Mouse (Mus musculus): ENCODE results near the gene Wdr83. TPM values are rescaled to one million over a fixed set of nuclear protein-coding genes. Genes with fewer than 3 reads are reported as not detected.

Wdr83 gene
- polyA plus RNA-seq, 1 experiment from 2014 or later, result 53.4 TPM

GRCm38 (mm10) chr8:85080214-85080531 is 933 bp downstream of the Wdr83 start:
- DNase-seq (ENCODE audit: low spot score), result no peak

DNA sequence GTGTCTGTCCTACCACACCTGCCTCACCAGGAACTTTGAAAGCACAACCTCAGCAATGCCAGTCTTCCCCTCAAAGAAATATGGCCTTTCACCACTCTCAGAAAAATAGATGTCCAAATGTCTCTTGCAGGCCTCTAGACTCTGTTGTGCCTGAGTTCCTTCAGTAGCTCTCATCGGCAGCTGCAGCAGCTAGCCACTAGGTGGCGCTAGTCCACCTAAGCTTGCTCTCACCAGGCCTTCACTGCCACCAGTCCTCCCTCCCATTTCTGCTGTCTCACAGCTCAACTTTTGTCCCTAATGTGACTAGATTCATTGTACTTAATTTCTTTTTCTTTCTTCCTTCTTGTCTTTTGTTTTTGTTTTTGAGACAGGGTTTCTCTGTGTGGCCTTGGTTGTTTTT is 4.1 kb downstream of the Wdr83 start:
- peak; percentile 88 for DNase-seq (ENCODE audit: low spot score)

DNA sequence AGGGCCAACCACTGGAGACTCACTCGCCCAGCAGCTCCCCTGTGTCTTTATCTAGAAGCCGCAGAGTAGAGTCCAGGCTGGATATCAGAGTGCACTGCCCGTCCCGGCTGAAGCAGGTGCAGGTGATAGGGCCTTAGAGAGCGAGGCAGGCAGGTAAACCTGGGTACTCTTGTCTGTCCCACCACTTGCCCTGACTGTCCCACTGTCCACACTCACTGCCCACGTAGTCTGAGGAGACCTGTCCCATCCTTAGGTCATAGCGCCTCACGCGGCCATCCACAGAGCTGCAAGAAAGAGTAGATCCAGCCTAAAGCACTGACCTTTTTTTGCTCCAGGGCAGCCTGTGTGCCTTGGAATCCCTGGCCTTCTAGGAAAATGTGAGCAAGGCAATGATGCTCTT is 5.1 kb downstream of the Wdr83 start:
- DNase-seq (ENCODE audit: low spot score), result no peak

GRCm38 (mm10) chr8:85074617-85075016 is 6.5 kb downstream of the Wdr83 start:
- DNase-seq (ENCODE audit: low spot score), result no peak

GRCm38 (mm10) chr8:85074167-85074566 is 6.9 kb downstream of the Wdr83 start:
- no peak for DNase-seq (ENCODE audit: low spot score)

DNA sequence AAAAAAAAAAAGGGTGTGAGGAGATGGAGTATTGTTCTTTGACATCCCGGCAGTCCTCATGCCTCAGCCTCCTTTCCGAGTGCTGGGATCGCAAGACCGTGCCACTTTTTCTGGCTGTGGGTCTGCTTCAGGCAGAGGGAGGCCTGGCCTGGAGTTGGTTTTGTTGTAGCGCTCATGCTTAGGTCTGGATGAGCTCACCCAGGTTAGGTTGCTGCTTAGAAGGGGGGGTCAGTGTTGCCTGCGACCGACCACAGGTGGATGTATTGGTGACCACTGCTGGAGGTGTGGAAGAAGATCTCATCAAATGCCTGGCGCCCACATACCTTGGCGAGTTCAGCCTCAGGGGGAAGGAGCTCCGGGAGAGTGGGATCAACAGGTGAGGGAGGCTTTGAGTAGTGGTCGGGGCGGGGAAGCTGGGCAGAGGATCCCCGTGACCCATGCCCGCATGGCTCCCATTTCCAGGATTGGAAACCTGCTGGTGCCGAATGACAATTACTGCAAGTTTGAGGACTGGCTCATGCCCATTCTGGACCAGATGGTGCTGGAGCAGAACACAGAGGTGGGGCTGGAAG is 8.0 kb downstream of the Wdr83 start:
- no peak for DNase-seq (ENCODE audit: low spot score)

DNA sequence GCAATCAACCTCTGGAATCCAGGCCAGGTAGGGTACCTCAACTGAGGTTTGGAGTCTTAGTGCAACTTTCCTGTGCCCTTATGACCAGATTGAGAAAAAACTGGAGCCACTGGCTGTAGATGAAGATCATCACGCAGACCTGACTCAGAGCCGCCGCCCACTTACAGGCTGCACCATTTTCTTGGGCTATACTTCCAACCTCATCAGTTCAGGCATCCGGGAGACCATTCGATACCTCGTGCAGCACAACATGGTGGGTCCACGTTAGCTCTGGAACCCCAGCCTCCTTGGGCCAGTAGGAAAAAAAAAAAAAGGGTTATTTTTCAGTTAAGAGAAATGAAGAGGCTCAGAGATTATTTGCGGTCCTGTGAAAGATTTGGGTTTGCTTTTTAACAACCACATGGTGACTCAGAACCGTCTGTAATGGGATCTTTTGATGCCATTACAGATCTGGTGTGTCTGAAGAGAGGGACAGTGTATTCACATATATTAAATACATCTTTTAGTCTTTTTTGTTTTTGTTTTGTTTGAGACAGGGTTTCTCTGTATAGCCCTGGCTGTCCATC is 8.7 kb downstream of the Wdr83 start:
- peak; percentile 11 for DNase-seq (ENCODE audit: low spot score)

GRCm38 (mm10) chr8:85071514-85072281 is 9.4 kb downstream of the Wdr83 start, which contains the start of gene Dhps:
Gene Dhps, plus strand, starts transcription at chr8:85071757.
- peak; percentile 89 for DNase-seq (ENCODE audit: low spot score)

DNA sequence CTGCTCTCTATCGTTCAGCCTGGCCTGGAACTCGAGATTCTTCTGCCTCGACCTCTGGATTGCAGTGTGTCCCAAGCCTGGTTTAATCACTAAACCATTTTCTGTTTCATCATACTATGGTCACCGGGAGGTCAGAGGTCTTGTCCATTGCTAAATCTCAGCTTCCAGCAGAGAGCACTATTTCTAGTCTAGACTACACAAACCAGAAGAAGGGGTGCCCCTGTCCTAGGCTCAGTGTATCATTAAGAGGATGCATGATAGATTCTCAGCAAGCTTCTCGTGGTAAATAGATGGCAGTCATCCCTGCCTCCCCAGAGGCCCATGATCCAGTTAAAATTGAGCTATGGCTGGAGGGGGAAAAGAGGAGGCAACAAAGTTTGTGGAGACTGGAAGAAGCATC is 10.1 kb downstream of the Wdr83 start:
- no peak for DNase-seq (ENCODE audit: low spot score)

DNA sequence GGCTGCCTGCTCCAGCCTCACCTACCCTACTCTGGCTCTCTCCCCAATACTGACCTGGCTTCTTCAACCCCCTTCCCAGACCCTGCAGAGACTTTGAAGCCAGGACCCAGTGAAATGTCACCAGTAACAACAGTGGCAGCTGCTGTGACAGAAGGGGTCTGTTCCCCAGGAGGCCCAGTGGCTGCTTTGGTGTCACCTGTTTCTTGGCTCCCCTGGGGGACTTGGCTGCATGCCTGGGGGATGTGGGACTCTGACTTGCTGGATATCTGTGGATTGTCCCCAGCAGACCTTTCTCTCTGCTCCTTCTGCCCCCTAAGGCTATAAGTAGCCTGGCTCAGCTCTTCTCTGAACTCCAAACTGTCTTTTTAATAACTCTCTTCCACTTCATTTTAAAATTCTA is 13.1 kb downstream of the Wdr83 start, which contains the start of gene Gm5741:
Gene Gm5741 (minus strand): TSS at position 1 of the 400 bp plus-strand sequence.
- DNase-seq (ENCODE audit: low spot score), result no peak

GRCm38 (mm10) chr8:85067155-85067554 is 14.0 kb downstream of the Wdr83 start:
- no peak for DNase-seq (ENCODE audit: low spot score)

DNA sequence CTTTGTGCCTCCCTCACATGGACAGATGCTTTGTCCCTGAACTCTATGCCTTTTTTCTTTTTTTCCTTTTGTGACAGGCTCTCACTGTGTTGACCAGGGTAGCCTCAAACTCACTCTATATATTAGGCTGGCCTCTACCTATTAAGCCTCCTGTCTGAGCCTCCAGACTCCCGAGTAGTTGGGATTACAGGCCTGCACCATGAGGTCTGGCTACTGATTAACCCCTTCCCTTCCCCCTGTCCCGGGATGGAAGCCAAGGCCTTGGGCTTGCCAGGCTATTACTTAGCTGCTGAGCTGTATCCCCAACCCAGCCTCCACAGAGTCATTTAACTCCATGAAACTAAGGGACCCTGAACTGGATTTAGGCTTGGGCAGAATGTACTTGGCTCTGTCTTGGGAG is 15.9 kb downstream of the Wdr83 start:
- no peak for DNase-seq (ENCODE audit: low spot score)

DNA sequence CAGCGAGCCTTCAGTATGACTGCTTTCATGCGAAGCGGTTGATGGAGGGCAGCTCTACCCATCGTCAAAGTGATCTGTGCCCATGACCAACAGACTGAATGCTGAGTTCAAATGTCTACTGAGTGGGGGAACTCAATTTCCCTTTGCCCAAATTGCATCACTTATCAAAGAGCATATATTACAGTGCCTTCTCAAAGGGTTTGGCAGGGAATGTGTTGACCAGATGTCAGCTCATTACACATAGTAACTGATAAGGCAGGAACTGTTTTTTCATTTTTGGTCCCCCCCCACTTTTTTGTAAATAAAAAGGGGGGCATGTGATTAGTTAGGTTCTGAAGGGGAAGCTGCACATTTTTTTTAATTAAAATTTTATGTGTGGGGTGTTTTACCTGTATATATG is 18.5 kb downstream of the Wdr83 start:
- no peak for DNase-seq (ENCODE audit: low spot score)

DNA sequence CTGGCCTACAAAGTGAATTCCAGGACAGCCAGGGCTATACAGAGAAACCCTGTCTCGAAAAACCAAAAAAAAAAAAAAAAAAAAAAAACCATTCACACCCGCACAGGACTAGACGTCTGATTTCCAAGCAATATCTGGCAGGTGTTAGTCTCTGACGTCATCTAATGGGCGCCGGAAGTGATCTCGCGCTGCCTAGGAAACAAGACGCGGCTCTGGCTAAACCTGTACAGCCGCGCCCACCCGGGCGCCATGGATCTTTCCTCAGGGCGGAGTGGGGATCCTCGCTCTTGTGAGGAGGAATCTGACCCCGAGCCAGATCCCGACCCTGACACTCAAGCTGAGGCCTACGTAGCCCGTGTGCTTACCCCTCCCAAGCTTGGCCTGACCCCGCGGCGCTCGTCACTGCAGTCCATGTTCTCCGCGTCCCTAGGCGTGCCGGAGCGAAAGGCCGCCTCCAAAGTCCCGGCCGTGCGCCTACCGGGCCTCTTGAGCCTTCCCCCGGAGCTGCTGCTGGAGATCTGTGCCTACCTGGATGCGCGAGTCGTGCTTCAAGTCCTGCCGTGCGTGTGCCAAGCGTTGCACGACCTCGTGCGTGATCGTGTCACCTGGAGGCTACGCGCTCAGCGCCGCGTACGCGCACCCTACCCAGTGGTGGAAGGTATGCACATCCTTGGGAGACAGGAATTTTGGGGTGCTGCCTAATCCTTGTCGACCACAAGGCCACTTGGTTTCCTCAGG is 21.1 kb downstream of the Wdr83 start, which contains the start of gene Fbxw9:
Gene Fbxw9 (plus strand): TSS at position 177 of the 738 bp plus-strand sequence.
- peak; percentile 90 for DNase-seq (ENCODE audit: low spot score)

- no peak for DNase-seq (ENCODE audit: low spot score)
Observed at GRCm38 (mm10) chr8:85057367-85057766, 23.7 kb downstream of the Wdr83 start.

DNA sequence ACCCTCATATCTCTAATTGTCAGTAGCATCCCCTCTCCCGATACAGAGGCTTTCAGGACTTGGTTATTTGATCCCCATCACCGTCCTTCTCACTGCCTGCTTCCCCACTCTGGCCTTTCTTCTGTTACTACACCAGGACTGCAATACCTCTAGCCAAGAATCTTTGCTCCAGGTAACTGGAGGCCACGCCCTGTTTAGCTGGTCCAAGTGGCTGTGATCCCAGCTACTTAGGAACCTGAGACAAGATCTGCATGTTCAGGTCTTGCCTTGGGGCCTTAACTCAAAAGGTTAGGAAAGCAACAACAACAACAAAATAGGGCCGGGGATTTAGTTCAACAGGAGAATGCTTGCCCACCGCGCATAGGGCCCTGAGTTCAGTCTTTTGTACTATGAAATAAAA is 37.5 kb downstream of the Wdr83 start:
- DNase-seq (ENCODE audit: low spot score), result no peak

GRCm38 (mm10) chr8:85037681-85038531 is 43.2 kb downstream of the Wdr83 start:
- peak; percentile 70 for DNase-seq (ENCODE audit: low spot score)

GRCm38 (mm10) chr8:85037366-85037680 is 43.8 kb downstream of the Wdr83 start:
- no peak for DNase-seq (ENCODE audit: low spot score)

DNA sequence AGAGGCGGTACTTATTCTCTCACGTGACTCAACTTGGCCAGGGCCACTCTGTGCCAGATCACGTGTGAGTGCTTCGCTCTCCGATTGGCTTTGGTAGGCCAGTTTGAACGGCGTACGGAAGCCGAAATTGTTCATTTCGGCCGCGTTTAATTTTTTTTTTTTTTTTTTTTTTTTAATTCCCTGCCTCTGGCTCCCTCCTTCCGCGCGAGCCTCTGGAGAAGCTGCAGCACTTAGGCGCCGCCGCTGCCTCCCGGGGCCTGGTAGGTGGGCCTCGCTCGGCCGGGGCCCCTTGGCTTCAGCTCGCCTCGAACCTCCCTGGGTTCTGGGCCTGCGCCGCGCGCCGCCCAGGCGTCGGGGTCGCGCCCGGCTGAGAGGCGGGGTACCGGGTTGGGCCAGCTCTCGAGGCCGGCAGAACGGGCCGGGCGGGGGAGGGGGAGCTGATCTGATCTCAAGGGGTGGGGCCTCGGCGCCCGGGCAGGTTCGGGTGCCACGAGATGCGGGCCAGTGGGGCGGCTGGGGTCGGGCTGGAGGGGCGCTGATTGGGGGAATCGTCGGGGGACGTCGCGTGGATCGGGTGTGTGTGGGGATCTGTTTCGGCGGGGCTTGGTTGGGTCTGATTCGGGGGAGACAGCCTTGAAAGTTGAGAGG is 44.3 kb downstream of the Wdr83 start, which contains the start of gene Tnpo2:
Gene Tnpo2 (plus strand): TSS at position 198 of the 648 bp plus-strand sequence.
- DNase-seq (ENCODE audit: low spot score), result peak; percentile 95

DNA sequence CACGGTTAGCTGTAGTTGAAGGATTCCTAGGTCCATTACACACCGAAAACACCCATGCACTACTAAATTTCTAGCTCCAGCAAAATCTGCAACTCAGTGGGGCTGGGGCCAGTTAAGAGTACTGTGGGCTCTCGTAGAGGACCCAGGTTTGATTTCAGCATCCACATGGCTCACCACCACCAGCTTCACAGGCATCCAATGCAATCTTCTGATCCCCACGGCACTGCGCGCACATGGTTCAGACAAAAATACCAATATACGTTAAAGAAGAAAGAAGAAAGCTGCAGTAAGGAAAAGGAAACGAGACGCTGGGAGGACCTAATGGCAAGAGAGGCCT is 44.8 kb downstream of the Wdr83 start:
- no peak for DNase-seq (ENCODE audit: low spot score)

Data from thymus, postnatal 0 days (tissue).